Mouse (Mus musculus): ENCODE data around the gene Mgam. TPM values are rescaled to one million over a fixed set of nuclear protein-coding genes. Genes with fewer than 3 reads are reported as not detected.
"Not testable (repeated sequence)": the region's sequence is repeated elsewhere in the genome, so short reads cannot be mapped to it uniquely, and the experiment has no call there.

Mgam gene
- polyA plus RNA-seq, 1 experiment from 2014 or later: 0.16 TPM

DNA sequence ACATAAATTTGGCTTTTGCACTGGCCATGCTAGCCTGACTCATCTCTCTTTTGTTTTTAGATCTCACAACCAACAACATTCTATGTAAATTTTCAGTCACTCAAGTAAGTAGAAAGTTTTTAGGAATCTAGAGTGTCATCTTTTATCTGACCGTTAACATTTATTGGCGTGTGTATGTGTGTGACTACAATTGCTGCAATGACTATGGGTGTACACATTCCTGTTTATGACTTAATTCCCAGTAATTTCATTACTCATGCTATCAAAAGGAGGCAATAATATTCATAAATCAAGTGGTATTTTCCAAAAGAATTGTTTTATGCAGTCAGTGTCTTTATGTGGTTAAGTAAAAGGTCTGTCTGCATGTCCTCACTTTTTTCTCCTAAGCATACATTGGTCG, 110.9 kb downstream of the Mgam start:
- no peaks in the 10 kb centered on the region for H3K9me3 ChIP-seq (replicated peaks)
- no peaks in the 10 kb centered on the region for H3K4me1 ChIP-seq
- no peak overlapping the region for H3K27ac ChIP-seq (replicated peaks)
- no peak overlapping the region for H3K4me2 ChIP-seq (replicated peaks)
- 83% methylated on average over 3 of the region's 3 CpGs for WGBS
- no peak for ATAC-seq (ENCODE audit: insufficient number of reproducible peaks, low FRiP score, low TSS enrichment, low read depth)
- H3K9ac ChIP-seq: no peak overlapping the region
- no peak overlapping the region for H3K4me3 ChIP-seq (replicated peaks)
- H3K36me3 ChIP-seq: no peaks in the 10 kb centered on the region
- H3K27me3 ChIP-seq: no peaks in the 10 kb centered on the region

DNA sequence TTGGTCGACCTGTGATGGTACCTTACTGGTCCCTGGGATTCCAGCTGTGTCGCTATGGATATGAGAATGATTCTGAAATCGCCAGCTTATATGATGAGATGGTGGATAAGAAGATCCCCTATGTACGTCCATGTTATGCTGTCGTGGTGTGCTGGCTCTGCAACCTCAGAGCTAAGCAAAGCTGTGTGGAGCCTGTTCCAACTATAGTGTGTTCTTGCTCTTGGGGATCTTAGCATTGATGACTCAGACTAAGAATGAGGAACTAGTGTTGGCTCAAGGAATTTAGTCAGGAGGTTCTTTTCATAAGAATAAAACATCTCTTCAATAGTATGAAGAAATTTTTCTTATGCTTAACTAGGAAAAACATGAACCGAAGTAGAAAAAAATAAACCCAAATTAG, 120.4 kb downstream of the Mgam start:
- not testable (repeated sequence) for ATAC-seq (ENCODE audit: insufficient number of reproducible peaks, low FRiP score, low TSS enrichment, low read depth); H3K4me1 ChIP-seq; H3K4me3 ChIP-seq (replicated peaks); H3K36me3 ChIP-seq; H3K4me2 ChIP-seq (replicated peaks); H3K27me3 ChIP-seq; H3K27ac ChIP-seq (replicated peaks); H3K9me3 ChIP-seq (replicated peaks); H3K9ac ChIP-seq
- 78% methylated on average over 6 of the region's 6 CpGs for WGBS

DNA sequence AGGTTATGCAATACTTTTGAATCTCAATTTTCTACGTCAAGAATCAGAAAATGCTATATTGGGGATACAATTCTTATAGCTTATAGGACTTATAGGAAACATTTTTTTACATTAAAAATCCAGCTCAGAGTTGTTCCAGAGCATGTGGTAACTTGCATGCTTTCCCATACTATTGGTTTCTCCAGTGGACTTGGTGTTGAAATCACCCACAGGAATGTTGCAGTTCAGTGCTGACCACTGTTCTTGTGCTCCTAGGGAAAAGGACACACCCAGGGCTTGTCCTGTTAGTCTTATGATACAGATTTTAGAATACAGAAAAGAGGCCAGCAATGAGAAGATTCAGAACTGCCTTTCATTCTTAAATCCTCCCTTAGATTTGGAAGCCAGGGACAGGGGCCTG, 127.3 kb downstream of the Mgam start:
- Histone ChIP-seq H3K4me3 (replicated peaks) (no peak overlapping the region), H3K9me3 (replicated peaks) (no peaks in the 10 kb centered on the region), H3K4me1 (no peaks in the 10 kb centered on the region), H3K36me3 (no peaks in the 10 kb centered on the region), H3K27ac (replicated peaks) (no peak overlapping the region), H3K4me2 (replicated peaks) (no peak overlapping the region), H3K27me3 (no peaks in the 10 kb centered on the region), H3K9ac (no peak overlapping the region)
- no peak for ATAC-seq (ENCODE audit: insufficient number of reproducible peaks, low FRiP score, low TSS enrichment, low read depth)
- WGBS: 80% methylated on average over 1 of the region's 1 CpGs

DNA sequence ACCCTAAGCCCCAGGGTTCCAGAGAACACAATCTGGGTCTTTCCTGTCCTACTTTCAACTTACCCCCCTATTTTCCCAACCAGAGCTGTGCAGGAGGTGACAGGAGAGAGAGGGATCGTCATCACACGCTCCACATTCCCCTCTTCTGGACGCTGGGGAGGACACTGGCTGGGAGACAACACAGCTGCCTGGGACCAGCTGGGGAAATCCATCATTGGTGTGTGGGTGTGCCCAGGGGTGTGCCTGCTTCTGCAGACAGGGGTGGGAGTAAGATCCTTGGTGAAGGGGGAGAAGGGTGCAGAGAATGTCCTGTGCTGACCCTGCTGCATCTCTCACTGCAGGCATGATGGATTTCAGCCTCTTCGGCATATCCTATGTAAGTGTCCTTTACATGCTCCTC, 128.7 kb downstream of the Mgam start:
- H3K4me2 ChIP-seq (replicated peaks); H3K36me3 ChIP-seq; H3K27ac ChIP-seq (replicated peaks); H3K4me1 ChIP-seq; ATAC-seq (ENCODE audit: insufficient number of reproducible peaks, low FRiP score, low TSS enrichment, low read depth); H3K9ac ChIP-seq; H3K4me3 ChIP-seq (replicated peaks); H3K27me3 ChIP-seq; H3K9me3 ChIP-seq (replicated peaks): not testable (repeated sequence)
- WGBS: 79% methylated on average over 4 of the region's 4 CpGs

DNA sequence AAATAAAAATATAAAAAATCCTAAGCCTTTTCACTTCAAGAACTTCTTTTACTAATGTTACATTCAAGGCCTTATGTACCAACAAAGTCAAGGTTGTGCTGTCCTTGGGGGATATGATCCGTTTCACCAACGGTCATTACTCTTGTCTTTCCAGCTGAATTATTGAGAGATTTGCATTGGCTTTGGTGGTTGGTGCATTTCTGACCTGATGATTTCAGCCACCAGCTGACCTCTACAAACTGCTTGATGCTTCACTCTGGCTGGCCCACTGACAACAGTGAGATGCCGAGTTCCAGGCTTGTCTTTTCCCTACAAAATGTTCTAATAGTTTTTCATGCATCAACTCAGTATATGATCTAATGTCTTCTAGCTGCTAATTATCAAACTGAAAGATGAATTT, 146.0 kb downstream of the Mgam start:
- no peaks in the 10 kb centered on the region for H3K4me1 ChIP-seq
- 80% methylated on average over 3 of the region's 3 CpGs for WGBS
- H3K27me3 ChIP-seq: no peaks in the 10 kb centered on the region
- ATAC-seq (ENCODE audit: insufficient number of reproducible peaks, low FRiP score, low TSS enrichment, low read depth): no peak
- no peaks in the 10 kb centered on the region for H3K9me3 ChIP-seq (replicated peaks)
- no peak overlapping the region for H3K4me2 ChIP-seq (replicated peaks)
- no peak overlapping the region for H3K4me3 ChIP-seq (replicated peaks)
- H3K27ac ChIP-seq (replicated peaks): no peak overlapping the region
- H3K9ac ChIP-seq: no peak overlapping the region
- H3K36me3 ChIP-seq: no peaks in the 10 kb centered on the region

DNA sequence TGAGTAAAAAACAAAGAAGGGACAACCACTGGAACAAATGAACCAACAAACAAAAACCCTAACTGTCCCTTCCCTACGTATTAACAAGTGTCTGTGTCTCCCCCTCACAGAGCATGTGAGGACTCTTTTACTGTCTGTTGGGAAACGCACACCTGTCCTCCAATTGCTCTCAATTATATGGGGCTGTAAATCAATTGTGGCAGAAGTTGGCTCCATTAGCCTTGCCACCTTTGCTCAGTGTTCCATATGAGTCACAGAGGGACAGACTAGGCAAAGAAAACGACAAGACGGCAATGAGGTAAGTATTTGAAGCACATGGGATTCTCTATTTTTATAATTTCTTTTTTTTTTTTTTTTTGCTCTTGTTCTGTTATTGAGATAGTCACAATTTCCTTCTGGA, 149.8 kb downstream of the Mgam start:
- Histone ChIP-seq H3K4me1 (no peaks in the 10 kb centered on the region), H3K4me2 (replicated peaks) (no peak overlapping the region), H3K4me3 (replicated peaks) (no peak overlapping the region), H3K9me3 (replicated peaks) (no peaks in the 10 kb centered on the region), H3K27ac (replicated peaks) (no peak overlapping the region), H3K9ac (no peak overlapping the region), H3K27me3 (no peaks in the 10 kb centered on the region), H3K36me3 (no peaks in the 10 kb centered on the region)
- no peak for ATAC-seq (ENCODE audit: insufficient number of reproducible peaks, low FRiP score, low TSS enrichment, low read depth)
- 80% methylated on average over 4 of the region's 4 CpGs for WGBS

DNA sequence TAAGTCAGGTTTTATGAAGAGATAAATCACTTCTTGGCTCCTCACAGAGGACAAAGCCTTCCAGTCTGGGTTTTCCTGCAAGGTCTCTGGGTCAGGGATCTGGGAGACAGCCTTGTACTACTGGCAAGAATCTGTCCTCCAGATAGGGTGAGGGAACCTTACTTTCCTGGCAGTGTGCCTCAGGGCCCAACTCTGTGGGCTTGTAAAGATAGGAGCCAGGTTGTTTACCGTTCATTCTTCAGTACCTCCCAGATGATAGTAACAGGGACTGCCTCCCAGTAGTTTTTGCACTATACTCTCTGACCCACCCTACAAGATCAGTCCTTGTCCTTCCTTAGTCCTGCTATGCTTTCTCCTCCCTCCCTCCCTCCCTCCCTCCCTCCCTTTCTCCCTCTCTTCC, 155.0 kb downstream of the Mgam start:
- H3K27me3 ChIP-seq: no peaks in the 10 kb centered on the region
- no peak overlapping the region for H3K4me3 ChIP-seq (replicated peaks)
- H3K9ac ChIP-seq: no peak overlapping the region
- no peaks in the 10 kb centered on the region for H3K36me3 ChIP-seq
- H3K9me3 ChIP-seq (replicated peaks): no peaks in the 10 kb centered on the region
- no peaks in the 10 kb centered on the region for H3K4me1 ChIP-seq
- H3K27ac ChIP-seq (replicated peaks): no peak overlapping the region
- ATAC-seq (ENCODE audit: insufficient number of reproducible peaks, low FRiP score, low TSS enrichment, low read depth): no peak
- no peak overlapping the region for H3K4me2 ChIP-seq (replicated peaks)
- 48% methylated on average over 1 of the region's 1 CpGs for WGBS

DNA sequence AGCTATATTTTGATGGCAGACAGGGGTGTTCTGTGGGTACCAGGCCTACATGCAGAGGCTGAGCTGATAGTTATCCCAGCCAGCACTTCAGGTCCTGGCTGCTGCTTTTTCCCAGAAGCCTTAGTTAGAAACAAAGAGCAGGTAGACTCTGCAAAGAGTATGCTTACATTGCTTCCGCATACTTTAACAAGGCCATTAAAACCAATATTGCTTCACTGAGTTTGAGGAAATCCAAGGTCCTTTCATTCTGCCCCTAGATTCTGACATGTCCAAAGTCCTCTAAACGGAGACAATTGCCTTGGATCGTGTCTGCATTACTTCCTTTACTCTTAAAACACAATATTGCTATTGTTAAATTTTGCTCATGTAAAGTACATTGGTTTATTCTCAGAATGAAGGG, 155.7 kb downstream of the Mgam start:
- H3K9me3 ChIP-seq (replicated peaks): no peaks in the 10 kb centered on the region
- H3K9ac ChIP-seq: no peak overlapping the region
- no peak overlapping the region for H3K4me2 ChIP-seq (replicated peaks)
- no peak overlapping the region for H3K4me3 ChIP-seq (replicated peaks)
- no peak overlapping the region for H3K27ac ChIP-seq (replicated peaks)
- ATAC-seq (ENCODE audit: insufficient number of reproducible peaks, low FRiP score, low TSS enrichment, low read depth): no peak
- no peaks in the 10 kb centered on the region for H3K36me3 ChIP-seq
- H3K27me3 ChIP-seq: no peaks in the 10 kb centered on the region
- H3K4me1 ChIP-seq: no peaks in the 10 kb centered on the region
- WGBS: 82% methylated on average over 3 of the region's 3 CpGs

DNA sequence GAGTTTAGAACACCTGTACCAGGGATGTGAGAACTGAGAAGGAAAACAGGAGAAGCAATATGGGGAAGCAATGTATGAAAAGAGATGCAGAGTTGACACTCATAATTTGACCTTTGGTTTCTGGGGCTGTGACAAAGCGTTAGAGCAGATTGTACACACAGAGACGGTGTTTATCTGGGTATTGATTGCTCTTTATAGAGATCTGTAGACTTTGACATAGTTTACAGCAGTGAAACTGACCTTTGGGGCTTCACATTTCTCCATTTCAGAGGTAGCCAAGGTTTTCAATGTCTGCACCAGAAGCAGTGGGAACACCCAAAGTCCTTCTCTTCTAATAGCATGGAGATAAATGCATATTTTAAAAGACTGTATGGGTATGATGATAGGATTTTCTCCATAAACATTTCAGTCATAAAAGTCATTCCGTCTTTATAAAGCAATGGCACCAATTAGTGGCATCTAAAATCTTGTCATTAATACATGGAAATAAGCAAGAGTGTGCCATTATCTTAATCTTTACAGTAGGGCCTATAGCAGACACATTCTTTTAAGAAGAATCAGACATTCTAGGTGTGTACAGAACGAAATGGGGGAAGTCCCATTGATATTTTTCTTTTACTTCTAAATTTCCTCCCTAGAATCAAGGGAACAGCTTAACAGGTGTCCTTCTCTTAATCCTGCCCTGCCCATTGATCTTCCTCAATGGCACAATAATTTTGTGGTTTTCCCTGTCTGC, 166.6 kb downstream of the Mgam start:
- H3K4me3 ChIP-seq (replicated peaks): no peak overlapping the region
- no peaks in the 10 kb centered on the region for H3K4me1 ChIP-seq
- no peak overlapping the region for H3K9ac ChIP-seq
- 66% methylated on average over 4 of the region's 4 CpGs for WGBS
- H3K4me2 ChIP-seq (replicated peaks): no peak overlapping the region
- no peaks in the 10 kb centered on the region for H3K9me3 ChIP-seq (replicated peaks)
- ATAC-seq (ENCODE audit: insufficient number of reproducible peaks, low FRiP score, low TSS enrichment, low read depth): no peak
- no peak overlapping the region for H3K27ac ChIP-seq (replicated peaks)
- H3K36me3 ChIP-seq: no peaks in the 10 kb centered on the region
- H3K27me3 ChIP-seq: no peaks in the 10 kb centered on the region

DNA sequence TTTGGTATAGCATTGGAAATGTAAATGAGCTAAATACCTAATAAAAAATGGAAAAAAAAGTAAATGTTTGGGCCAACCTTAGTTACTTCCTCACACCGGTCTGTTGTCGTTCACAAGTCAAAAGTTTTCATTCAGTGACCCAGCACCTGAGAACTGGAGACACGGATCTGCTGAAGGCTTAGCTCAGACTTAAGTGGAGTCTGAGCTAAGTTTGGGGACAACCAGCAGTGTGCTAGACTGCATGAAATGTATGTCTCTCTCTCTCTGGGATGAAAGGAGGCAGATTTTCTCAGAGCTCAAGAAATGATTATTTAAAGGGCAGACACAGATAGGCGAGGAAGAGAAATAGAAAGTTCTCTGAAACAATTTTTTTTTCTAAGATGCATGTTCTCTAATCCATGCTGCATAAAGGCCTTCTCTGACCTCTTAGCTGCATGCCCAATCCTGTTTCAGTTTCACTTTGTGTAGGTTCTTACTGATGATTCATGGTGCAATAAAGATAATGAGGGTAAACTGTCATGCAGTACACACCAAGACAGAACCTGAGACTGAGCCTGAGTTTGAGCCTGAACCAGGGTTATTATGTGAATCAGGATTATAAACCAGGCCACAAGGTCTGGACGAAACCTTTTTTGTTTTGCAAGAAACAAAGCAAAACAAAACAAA, 189.7 kb downstream of the Mgam start:
- H3K27ac ChIP-seq (replicated peaks): no peak overlapping the region
- H3K4me2 ChIP-seq (replicated peaks): no peak overlapping the region
- H3K36me3 ChIP-seq: no peaks in the 10 kb centered on the region
- no peak for ATAC-seq (ENCODE audit: insufficient number of reproducible peaks, low FRiP score, low TSS enrichment, low read depth)
- no peak overlapping the region for H3K9ac ChIP-seq
- WGBS: 79% methylated on average over 5 of the region's 5 CpGs
- no peaks in the 10 kb centered on the region for H3K9me3 ChIP-seq (replicated peaks)
- no peaks in the 10 kb centered on the region for H3K27me3 ChIP-seq
- no peak overlapping the region for H3K4me3 ChIP-seq (replicated peaks)
- H3K4me1 ChIP-seq: no peaks in the 10 kb centered on the region

All from embryonic facial prominence, embryonic 15.5 days (tissue).